Mouse (Mus musculus): ENCODE data around the gene Trim52. TPM values are rescaled to one million over a fixed set of nuclear protein-coding genes. Genes with fewer than 3 reads are reported as not detected.
"Not testable (repeated sequence)": the region's sequence is repeated elsewhere in the genome, so short reads cannot be mapped to it uniquely, and the experiment has no call there.

Trim52 gene
- total RNA-seq (2014; fragmentation: Nextera tagmentation) (not detected in 2 replicates), total RNA-seq (2017) (not detected in 2 replicates)

GRCm38 (mm10) chr14:106105980-106106379 is at the start of gene Trim52:
Gene Trim52 (plus strand): TSS chr14:106106198.
- no peak for ATAC-seq (replicated peaks; ENCODE audit: low FRiP score, low TSS enrichment, poor library complexity, severe bottlenecking)

- ATAC-seq (replicated peaks; ENCODE audit: low FRiP score, low TSS enrichment, poor library complexity, severe bottlenecking), result no peak
These were observed 33.4 kb upstream of the Trim52 start for GRCm38 (mm10) chr14:106072608-106073007.

DNA sequence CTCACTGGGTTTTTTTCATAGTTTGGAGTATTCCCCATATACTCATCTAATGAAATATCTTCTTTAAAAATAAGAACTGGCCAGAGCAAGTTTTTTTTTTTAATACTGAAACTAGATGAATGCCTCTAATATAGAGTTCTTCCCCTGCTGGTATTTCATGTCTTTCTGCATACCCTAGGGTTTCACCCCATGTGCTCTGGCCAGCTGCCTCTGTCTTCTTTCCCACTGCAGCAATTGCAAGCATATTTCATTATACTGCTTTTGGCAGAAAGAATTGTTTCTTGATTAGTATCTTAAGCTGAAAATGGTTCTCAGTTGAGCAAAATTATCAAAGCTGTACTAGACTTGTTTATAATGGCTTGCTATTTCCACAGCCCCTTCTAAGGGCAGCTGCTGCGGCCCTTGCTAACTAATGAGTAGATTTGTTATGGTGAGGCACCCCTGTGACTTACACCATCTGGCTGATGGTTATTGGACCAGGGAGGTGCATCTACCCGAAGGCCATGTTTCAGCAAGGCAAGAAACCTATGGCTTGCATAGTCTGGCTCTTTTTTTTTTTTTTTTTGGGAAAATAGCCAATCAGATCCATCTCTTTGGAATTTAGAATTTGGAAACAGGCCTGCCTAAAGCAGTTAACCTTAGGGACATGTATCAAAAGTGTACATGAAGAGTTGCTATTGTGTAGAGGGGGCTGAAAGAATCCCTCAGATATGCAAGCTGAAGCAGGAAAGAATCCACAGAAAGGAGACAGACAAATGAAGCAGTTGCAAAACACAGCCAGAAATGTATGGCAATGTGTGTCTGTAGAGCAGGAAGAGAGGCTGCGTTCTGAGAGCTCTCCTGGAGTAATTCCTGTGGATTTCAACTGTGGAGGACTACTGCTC is 30.6 kb upstream of the Trim52 start:
- ATAC-seq (replicated peaks; ENCODE audit: low FRiP score, low TSS enrichment, poor library complexity, severe bottlenecking), result no peak

GRCm38 (mm10) chr14:106088480-106089037 is 17.4 kb upstream of the Trim52 start:
- no peak for ATAC-seq (replicated peaks; ENCODE audit: low FRiP score, low TSS enrichment, poor library complexity, severe bottlenecking)

- no peak for ATAC-seq (replicated peaks; ENCODE audit: low FRiP score, low TSS enrichment, poor library complexity, severe bottlenecking)
These were observed 9.2 kb upstream of the Trim52 start for GRCm38 (mm10) chr14:106096816-106097215.

DNA sequence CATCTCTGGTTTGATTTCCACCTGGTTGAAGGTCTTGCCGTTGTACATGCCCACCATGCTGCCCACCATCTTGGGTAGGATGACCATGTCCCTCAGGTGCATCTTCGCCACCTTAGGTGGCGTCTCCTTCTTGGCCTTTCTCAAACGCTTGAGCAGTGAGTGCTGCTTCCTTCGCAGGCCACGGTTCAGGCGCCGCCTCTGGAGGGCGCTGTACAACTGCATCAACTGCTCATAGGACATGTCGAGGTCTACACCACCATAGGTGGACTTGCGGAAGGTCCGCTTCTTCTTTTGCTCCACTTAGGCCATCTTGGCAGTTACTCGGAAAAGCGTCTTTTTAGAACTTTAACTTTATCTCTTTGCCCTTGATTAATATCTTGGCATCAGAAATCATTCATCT is 5.1 kb upstream of the Trim52 start:
- no peak for ATAC-seq (replicated peaks; ENCODE audit: low FRiP score, low TSS enrichment, poor library complexity, severe bottlenecking)

GRCm38 (mm10) chr14:106106425-106106824 is 427 bp downstream of the Trim52 start:
- ATAC-seq (replicated peaks; ENCODE audit: low FRiP score, low TSS enrichment, poor library complexity, severe bottlenecking), result no peak

DNA sequence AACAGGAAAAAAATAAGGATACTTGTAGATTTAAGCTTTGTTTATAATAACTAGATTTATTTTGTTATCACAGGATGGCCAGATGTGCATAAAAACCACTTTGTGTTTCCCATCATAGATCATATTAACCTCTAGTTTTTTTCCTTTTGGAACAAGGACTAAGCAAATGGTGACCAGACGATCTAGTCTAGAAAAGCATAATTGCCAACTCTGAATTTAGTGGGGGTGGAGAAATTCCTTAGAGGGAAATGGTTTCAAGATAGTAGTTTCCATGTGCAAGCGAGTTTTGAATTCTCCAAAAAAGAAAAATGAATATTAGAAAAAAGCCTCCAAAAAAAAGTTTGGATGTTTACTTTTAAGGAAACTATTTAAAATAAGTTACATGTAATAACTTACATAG is 13.4 kb downstream of the Trim52 start:
- ATAC-seq (replicated peaks; ENCODE audit: low FRiP score, low TSS enrichment, poor library complexity, severe bottlenecking), result no peak

DNA sequence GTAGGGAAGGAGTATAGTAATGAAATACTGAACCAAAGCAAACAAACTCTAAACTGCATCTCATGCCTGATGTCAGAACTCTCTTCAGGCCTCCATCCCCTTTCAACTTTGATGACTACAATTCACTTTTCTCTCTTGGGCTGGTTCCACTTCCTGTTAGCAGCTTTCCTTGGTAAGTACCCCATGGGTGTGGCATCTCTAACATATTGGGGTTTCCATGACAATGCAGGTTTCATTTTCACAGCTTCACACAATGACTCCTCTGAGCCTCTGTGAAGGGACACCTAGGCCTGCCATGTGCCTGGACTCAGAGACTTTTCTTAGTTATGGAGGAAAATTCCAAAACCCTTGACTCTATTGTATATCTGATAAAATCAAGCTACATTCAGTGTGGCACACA is 30.3 kb downstream of the Trim52 start:
- ATAC-seq (replicated peaks; ENCODE audit: low FRiP score, low TSS enrichment, poor library complexity, severe bottlenecking), result no peak

- ATAC-seq (replicated peaks; ENCODE audit: low FRiP score, low TSS enrichment, poor library complexity, severe bottlenecking), result no peak
These were observed 45.2 kb downstream of the Trim52 start for GRCm38 (mm10) chr14:106151188-106151587.

DNA sequence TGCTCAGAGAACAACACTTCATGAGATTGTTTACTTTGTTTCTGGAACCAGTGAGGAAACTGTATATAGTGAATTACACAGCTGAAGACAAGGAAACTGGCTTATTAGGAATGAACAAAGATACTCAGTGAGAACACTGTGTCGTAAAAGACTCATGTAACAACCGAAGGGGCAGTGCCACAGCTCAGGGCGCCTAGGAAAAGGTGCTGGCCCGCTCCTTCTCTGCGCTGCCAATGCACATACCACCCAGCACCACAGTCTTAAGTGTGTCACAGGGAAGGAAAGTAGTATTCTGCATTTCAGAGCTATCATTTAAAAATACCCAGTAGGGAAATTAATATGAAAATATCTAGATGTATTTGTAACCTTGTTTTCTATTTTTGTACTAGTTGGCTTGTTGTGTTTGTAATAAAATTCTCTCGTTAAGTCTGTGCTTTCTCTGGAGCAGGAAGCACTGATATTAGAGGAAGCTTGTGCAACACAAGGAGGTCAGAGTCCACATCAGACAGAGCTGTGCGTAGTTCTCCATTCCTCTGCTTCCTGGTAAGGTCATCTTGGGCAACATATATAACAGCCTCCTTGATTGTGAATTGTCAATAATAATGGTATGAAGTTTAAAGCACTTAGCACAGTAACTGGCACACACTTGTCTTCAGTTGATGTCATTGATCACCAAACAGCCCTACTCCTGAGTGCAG is 49.0 kb downstream of the Trim52 start:
- no peak for ATAC-seq (replicated peaks; ENCODE audit: low FRiP score, low TSS enrichment, poor library complexity, severe bottlenecking)

GRCm38 (mm10) chr14:106156533-106156932 is 50.5 kb downstream of the Trim52 start:
- ATAC-seq (replicated peaks; ENCODE audit: low FRiP score, low TSS enrichment, poor library complexity, severe bottlenecking), result no peak

GRCm38 (mm10) chr14:106162331-106162730 is 56.3 kb downstream of the Trim52 start:
- no peak for ATAC-seq (replicated peaks; ENCODE audit: low FRiP score, low TSS enrichment, poor library complexity, severe bottlenecking)

DNA sequence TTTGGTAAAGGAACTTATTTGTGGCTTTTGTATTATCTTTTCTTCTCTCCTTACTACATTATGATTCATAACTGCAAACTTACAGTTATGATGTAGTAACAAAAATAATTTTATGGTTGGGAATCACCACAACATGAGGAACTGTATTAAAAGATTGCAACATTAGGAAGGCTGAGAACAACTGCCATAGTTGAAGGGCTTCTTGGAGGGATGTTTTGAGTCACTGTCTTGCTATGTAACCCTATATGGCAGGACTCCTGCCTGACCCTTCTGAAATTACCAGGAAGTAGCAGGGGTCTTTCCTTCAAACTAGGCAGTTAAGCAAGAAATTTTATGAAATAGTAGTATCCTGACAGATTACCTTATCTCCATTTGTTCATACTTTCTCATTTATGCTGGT is 57.2 kb downstream of the Trim52 start:
- ATAC-seq (replicated peaks; ENCODE audit: low FRiP score, low TSS enrichment, poor library complexity, severe bottlenecking), result no peak

DNA sequence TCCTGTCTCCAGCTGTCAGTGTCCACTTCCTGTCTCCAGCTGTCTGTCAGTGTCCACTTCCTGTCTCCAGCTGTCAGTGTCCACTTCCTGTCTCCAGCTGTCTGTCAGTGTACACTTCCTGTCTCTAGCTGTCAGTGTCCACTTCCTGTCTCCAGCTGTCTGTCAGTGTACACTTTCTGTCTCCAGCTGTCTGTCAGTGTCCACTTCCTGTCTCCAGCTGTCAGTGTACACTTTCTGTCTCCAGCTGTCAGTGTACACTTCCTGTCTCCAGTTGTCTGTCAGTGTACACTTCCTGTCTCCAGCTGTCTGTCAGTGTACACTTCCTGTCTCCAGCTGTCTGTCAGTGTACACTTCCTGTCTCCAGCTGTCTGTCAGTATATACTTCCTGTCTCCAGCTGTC is 57.9 kb downstream of the Trim52 start:
- ATAC-seq (replicated peaks; ENCODE audit: low FRiP score, low TSS enrichment, poor library complexity, severe bottlenecking), result not testable (repeated sequence)

DNA sequence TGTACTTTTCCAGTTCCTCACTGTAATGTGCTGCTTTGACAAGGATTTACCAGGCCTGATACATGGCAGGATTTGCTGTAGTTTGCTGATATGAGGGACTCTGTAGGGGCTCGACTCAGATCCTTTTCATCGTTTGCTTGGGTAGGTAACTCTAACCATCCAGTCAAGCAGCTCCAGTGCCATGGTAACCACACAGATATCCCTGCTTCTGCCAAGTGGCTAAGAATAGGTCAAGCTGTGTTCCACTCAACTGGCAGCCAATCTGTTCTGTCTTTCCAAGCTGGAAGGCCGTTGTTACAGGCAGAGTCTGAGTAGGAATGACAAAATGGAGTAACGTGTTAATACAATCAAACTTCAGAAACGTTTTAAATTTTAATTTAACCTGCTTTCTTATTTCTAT is 70.9 kb downstream of the Trim52 start:
- no peak for ATAC-seq (replicated peaks; ENCODE audit: low FRiP score, low TSS enrichment, poor library complexity, severe bottlenecking)

DNA sequence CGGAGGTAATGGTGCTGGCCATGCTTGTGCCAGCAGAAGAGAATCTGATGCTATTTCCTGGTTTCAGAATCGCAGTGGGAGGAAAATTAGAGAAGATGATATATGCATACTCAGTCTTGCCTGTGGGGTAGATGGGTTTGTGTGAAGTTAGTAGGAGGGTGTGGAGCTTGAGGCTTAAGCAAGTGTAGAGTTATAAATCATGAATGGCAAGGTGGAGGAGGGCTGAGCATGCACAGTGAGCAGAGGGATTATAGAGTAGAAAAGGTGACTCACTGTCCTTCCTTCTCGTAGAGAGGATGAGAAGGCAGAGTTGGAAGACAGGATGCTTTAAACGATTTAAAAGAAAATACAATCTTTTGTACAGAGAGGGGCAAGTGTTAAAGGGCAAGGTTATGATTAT is 72.2 kb downstream of the Trim52 start:
- no peak for ATAC-seq (replicated peaks; ENCODE audit: low FRiP score, low TSS enrichment, poor library complexity, severe bottlenecking)

DNA sequence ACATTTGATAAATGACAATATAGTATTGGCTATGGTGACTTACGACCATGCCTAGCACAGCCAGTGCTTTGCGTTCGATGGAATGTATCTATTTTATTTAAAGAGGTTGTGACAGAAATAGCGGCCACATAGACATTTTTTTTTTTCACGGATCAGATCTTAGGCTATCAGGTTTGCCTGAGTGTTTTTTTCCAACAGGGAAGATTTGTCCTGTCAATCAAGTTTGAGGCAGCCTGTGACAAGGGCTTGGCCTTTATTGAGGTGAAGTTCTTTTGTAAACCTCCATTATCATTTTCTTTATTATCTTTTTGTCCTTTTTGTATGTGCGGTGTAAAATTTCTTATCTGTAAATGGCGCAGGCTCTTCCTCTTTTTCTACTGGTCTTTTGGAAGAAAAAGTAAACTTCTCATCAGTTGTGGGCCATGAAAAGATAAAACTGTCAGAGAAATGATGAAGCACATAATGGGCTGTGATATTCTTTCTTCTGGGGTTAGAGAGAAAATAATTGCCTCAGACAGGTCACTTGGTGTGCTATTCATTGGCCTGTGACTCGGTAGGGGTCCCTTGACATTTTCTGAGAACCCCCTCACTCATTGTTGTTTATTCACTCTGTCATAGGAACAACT is 73.2 kb downstream of the Trim52 start:
- peak; percentile 81 for ATAC-seq (replicated peaks; ENCODE audit: low FRiP score, low TSS enrichment, poor library complexity, severe bottlenecking)

DNA sequence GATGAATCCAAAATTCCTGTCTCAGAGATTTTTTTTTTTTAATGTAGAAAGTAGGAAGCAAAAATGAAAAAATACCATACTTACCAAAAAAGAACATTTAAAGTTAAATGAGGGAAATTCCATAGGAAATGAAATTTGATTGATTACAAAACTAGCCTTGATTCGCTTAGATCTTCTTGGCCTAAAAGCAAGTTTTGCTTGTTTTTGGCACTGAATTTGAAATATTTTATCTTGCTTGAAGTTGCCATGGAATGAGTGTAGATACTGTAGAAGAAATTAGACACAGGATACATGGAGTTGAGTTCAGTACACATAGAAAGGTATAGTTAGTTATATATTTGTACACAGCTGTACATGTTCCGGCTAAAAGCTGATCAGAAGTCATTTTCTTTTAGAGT is 73.7 kb downstream of the Trim52 start:
- 0 out of 2 replicates have a peak, but pooled peaks have one; percentile 38 for ATAC-seq (replicated peaks; ENCODE audit: low FRiP score, low TSS enrichment, poor library complexity, severe bottlenecking)

DNA sequence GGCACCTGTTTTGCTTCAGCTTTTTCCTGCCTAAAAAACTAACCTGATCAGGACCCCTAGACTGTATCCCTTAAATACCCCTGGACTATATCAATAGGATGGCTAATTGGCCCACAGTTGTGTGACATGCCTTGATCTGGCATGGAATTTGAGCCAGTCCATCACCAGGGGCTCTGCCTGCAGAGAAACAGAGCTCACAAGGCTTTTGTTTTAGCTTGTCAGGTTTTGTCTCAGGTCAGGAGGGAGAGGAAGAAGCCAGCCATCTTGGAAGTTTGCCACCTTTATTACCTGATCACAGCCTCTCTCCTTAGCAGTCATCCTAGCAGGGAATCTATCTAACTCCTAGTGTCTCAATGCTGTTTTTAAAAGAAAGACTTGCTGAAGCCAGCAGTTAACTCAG is 74.6 kb downstream of the Trim52 start:
- ATAC-seq (replicated peaks; ENCODE audit: low FRiP score, low TSS enrichment, poor library complexity, severe bottlenecking), result no peak
